Mouse (Mus musculus) frontal cortex, postnatal 14 days (tissue): ENCODE measurements around the gene Med26.

ENCODE experiments used
- DNase-seq, 2 experiments: peaks; one replicate each; pipeline ENCODE4 v3.0.0; 2022; ENCODE audit warnings: low spot score in 2 of 2

Gene Med26

GRCm38 (mm10) chr8:72548644-72549313 lies 709 bp upstream of the Med26 start:
- DNase-seq: peak in 1 of 2 experiments; percentile 18

- DNase-seq: peak in 1 of 2 experiments; percentile 19
Measured at GRCm38 (mm10) chr8:72547122-72547801, 808 bp downstream of the Med26 start.

GRCm38 (mm10) chr8:72539234-72539633 lies 8.8 kb downstream of the Med26 start:
- no peak for DNase-seq

- no peak for DNase-seq
Measured at GRCm38 (mm10) chr8:72534888-72535287, 13.2 kb downstream of the Med26 start.

GRCm38 (mm10) chr8:72532103-72532502 lies 16.0 kb downstream of the Med26 start:
- DNase-seq: no peak

- DNase-seq: no peak
Measured at GRCm38 (mm10) chr8:72521888-72522287, 26.2 kb downstream of the Med26 start.

- DNase-seq: no peak
Measured at GRCm38 (mm10) chr8:72517421-72517988, 30.6 kb downstream of the Med26 start.

GRCm38 (mm10) chr8:72513158-72513557 lies 34.9 kb downstream of the Med26 start:
- no peak for DNase-seq

GRCm38 (mm10) chr8:72512648-72513047 lies 35.4 kb downstream of the Med26 start:
- DNase-seq: no peak

- DNase-seq: no peak
Measured at GRCm38 (mm10) chr8:72507505-72507904, 40.6 kb downstream of the Med26 start.

GRCm38 (mm10) chr8:72504637-72505314 lies 43.3 kb downstream of the Med26 start:
- DNase-seq: no peak

- DNase-seq: no peak
Measured at GRCm38 (mm10) chr8:72504137-72504536, 43.9 kb downstream of the Med26 start.

- DNase-seq: no peak
Measured at GRCm38 (mm10) chr8:72500521-72500931, 47.5 kb downstream of the Med26 start.

GRCm38 (mm10) chr8:72499521-72500284 lies 48.4 kb downstream of the Med26 start:
- DNase-seq: no peak

- DNase-seq: no peak
Measured at GRCm38 (mm10) chr8:72498527-72498926, 49.5 kb downstream of the Med26 start.

GRCm38 (mm10) chr8:72497911-72498310 lies 50.2 kb downstream of the Med26 start:
- no peak for DNase-seq

- DNase-seq: no peak
Measured at GRCm38 (mm10) chr8:72496217-72496616, 51.9 kb downstream of the Med26 start.

GRCm38 (mm10) chr8:72495411-72496111 lies 52.5 kb downstream of the Med26 start:
- no peak for DNase-seq

GRCm38 (mm10) chr8:72493381-72493780 lies 54.7 kb downstream of the Med26 start:
- no peak for DNase-seq

GRCm38 (mm10) chr8:72492622-72493081 lies 55.4 kb downstream of the Med26 start:
- DNase-seq: peak; percentile 99
